Mouse (Mus musculus) G1E-ER4 (cell line): Measurements from ENCODE around the gene Fer1l4. TPM values are rescaled to one million over a fixed set of nuclear protein-coding genes. Genes with fewer than 3 reads are reported as not detected.
A peak's percentile ranks its signal among the peaks of the same experiment; 100 is the strongest.

ENCODE experiments used
- GATA1 ChIP-seq: IDR thresholded peaks from one replicate; pipeline ENCODE4 v1.8.0; 2012; ENCODE audit warnings: low read length, inconsistent platforms
- polyA plus RNA-seq: library from polyadenylated mRNA; stranded (reverse); fragments of >175 nt; gene quantifications from 2 replicates; pipeline ENCODE4 v1.2.3, GENCODE M21; 2012

Gene Fer1l4
- polyA plus RNA-seq, 1 experiment, result not detected

DNA sequence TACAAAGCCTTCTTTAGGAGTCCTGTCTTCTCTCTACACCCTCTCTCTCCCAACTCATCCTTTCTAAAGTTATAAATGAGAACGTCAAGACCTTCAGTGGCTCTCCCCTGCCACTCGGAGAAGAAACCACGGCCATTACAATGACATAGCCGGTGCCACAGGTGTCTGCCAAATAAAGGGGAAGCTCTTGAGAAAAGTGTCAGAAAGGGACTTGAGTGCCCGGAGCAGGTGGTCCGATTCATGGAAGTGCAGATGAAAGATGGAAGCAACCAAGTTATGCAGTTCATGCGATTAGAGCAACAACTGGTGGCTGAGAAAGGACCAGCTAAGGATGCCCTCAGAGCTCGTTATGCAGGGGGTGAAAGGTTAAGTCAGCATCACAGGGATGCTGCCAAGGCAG is 9.8 kb downstream of the Fer1l4 start:
- no peak for TF ChIP-seq GATA1

DNA sequence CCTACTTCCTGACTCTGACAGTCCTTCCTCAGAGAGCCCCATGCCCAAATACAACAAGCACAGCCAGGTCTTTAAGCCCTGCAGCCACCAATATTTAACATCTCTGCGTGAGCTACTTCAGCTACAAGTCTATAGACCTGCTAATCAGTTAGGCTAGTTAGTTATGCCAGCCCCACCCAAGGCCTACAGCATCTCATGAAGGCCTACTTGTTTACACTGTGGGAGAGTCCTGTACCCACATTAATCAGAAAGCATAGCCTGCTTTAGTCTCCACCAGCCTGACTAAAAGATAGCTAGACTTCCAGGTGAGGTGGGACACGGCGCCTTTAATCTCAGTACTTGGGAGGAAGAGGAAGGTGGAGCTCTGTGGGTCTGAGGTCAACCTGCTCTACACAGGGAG is 13.4 kb downstream of the Fer1l4 start:
- TF ChIP-seq GATA1, result no peak

DNA sequence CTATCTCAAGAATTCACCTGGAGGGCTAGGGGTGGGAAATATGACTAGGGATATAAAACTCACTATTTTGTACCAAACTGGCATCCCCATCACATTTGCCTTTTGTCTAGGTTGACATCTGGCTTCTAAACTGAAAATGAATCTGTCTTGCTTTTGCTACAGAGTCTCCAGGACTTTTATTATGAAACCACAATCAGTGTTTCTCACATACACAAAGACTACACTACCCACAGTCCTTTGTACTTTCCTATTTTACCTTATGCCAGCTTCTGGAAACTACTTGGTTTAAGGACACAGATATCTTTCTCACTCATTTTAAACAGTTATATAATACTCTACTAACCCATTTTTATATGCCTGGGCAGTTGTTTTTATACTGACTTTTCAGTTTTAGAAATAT is 27.3 kb downstream of the Fer1l4 start:
- no peak for TF ChIP-seq GATA1

DNA sequence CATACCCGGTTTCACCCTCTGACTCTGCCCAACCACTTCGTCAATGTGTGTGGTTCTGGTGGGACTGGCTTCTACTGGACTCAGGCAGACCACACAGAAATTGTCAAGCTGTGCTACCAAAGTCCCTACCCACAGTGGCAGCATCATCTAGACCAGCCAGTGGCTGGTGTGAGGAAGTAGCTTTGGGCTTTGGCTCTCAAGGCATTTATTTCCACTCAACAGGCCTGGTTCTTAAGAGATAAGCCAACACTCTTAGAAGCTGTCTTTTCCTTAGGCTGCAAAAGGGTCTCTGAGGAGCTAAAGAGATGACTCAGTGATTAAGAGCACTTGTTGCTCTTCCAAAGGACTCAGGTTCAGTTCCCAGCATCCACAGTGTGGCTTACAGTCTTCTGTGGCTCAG is 31.0 kb downstream of the Fer1l4 start:
- no peak for TF ChIP-seq GATA1

DNA sequence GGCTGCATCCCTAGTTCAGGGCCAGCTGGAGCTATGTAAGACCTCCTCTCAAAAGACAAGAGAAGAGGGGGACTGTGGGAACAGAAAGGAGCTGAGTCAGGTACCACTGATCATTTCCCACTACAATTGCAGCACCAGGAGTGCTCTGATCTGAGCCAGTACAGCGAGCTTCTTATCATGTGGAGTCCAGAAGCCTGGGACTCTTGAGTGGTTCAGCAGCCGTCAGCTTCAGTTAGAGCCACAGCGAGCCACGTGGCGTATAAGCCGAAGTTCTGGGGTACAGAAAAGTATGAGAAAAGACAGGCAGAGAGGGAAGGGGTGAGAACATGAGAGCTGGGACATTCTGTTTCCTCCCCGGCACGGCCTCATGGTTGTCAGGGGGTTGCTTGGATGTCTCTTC is 31.5 kb downstream of the Fer1l4 start:
- TF ChIP-seq GATA1, result no peak

DNA sequence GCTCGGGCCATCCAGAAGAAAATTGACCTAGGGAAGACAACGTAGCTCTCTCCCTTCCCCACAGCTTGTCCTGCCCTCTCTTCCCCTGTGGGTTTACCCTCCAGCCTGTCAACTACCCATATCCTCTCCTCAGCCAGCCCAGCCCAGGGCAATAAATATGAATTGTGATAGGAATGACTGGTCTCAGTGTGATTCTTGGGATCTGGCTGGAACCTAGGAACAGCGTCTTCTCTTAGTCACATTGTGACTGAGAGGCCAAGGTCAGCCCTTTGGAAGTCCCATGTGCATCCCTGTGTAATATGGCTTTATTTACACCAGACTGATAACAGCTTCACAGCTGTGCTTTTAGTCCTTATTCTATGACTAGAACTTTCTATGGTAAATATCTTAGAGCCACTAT is 34.6 kb downstream of the Fer1l4 start:
- TF ChIP-seq GATA1, result no peak

DNA sequence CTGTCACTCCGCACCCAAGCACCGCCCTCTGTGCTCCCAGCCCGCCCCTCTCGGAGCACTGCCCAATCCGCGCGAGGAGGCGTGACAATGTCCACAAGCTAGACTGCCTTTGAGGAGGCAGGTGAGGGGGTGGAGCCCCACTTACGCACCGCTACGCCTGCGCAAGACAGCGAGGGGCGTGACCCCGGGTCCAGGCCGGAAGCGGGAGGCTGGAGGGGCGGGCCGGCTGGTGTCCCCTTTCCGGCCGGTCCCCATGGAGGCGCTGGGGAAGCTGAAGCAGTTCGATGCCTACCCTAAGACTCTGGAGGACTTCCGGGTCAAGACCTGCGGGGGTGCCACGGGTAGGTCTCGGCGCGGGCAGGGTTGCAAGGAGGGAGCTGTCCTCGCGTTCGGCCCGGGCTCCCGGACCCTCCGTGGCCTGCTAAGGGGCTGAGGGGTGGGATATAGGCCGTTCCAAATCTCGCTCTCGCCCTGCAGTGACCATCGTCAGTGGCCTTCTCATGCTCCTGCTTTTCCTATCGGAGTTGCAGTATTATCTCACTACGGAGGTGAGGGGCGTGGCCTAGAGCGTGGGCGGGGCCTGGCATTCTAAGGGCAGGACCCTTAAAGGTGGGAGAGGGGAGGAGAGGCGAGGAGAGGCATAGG is 44.7 kb downstream of the Fer1l4 start, which contains the start of the genes 6430550D23Rik and Ergic3:
Gene 6430550D23Rik (minus strand): TSS at position 90 of the 645 bp plus-strand sequence.
Gene Ergic3 (plus strand): TSS at position 158 of the 645 bp plus-strand sequence.
- TF ChIP-seq GATA1, result no peak

DNA sequence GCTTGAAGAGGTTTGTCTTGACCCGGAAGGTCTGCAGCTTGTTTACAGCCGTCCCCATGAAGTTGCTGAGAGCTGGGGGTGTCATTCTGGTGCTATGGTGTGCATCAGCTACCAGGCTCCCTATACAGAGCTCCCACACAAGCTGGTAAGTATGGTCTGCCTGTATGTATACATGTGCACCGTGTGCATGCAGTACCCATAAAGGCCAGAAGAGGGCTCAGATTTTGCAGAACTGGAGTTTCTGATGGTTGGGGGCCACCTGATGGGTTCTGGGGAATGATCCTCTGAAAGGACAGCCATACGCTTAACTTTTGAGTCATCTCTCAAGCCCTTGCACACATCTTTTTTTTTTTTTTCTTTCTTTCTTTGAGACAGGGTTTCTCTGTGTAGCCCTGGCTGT is 47.4 kb downstream of the Fer1l4 start:
- TF ChIP-seq GATA1, result no peak

DNA sequence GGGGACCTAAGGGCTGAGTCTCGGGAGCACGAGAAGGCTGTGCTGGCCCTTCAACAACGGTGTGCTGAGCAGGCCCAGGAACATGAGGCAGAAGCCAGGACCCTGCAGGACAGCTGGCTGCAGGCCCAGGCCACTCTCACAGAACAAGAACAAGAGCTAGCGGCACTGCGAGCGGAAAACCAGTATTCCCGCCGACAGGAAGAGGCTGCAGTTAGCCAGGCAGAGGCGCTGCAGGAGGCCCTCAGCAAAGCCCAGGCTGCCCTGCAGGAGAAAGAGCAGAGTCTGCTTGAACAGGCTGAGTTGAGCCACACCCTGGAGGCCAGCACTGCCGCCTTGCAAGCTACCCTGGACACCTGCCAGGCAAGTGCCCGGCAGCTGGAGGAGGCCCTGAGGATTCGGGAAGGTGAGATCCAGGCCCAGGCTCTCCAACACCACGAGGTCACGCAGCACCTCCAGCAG is 60.9 kb downstream of the Fer1l4 start:
- no peak for TF ChIP-seq GATA1

DNA sequence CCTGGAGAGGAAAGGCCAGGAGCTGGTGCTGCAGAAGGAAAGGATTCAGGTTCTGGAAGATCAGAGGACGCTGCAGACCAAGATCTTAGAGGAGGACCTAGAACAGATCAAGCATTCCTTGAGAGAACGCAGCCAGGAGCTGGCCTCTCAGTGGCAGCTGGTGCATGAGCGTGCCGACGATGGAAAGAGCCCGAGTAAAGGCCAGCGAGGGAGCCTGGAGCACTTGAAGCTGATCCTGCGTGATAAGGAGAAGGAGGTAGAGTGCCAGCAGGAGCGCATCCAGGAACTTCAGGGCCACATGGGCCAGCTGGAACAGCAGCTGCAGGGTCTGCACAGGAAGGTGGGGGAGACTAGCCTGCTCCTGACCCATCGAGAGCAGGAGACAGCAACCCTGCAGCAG is 61.6 kb downstream of the Fer1l4 start:
- no peak for TF ChIP-seq GATA1

DNA sequence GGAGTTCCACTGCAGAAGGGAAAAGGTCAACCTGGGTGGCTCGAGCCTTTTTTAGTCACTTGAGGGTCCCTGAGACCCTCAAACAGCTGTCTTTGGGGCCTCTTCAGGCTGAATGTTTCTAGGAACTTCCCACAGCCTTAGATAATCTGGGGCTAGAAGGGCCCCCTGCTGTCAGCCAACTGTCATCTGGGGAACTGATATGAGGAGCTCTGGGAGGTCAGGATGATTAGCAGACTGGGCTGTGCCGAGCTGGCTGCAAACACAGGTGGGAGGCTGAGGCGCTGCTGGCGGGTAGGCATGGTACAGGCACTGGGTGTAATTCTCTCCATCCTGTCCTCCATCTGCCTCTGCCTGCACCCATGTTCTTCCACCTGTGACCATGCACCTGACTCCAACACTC is 63.7 kb downstream of the Fer1l4 start:
- peak; percentile 33 for TF ChIP-seq GATA1

DNA sequence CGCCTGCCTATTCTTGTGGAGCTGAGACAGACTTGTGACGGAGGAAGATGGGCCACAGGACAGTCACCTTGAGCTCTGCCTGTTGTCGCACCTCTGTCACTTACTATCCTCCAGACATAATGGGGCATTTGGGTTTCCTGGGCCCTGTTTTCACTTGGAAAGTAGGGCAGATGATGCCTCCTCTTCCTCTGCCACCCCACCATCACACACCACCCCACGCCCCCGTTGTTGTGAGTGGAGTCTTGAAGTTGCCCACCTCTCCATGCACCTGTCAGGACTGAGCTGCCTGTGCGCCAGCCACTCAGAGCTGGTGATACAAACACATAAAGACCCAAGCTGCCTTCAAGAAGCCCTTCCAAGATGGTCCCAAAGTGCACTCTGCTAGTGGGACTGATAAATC is 65.6 kb downstream of the Fer1l4 start:
- no peak for TF ChIP-seq GATA1

DNA sequence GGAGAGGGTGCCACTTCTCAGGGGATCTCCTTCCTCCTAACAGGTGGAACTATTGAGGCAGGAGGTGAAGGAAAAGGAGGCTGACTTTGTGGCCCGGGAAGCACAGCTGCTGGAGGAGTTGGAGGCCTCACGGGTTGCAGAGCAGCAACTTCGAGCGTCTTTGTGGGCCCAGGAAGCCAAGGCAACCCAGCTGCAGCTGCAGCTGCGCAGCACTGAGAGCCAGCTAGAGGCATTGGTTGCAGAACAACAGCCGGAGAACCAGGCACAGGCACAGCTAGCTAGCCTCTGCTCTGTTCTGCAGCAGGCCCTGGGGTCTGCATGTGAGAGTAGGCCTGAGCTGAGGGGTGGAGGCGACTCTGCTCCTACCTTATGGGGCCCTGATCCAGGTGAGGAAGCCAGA is 67.0 kb downstream of the Fer1l4 start:
- TF ChIP-seq GATA1, result no peak

DNA sequence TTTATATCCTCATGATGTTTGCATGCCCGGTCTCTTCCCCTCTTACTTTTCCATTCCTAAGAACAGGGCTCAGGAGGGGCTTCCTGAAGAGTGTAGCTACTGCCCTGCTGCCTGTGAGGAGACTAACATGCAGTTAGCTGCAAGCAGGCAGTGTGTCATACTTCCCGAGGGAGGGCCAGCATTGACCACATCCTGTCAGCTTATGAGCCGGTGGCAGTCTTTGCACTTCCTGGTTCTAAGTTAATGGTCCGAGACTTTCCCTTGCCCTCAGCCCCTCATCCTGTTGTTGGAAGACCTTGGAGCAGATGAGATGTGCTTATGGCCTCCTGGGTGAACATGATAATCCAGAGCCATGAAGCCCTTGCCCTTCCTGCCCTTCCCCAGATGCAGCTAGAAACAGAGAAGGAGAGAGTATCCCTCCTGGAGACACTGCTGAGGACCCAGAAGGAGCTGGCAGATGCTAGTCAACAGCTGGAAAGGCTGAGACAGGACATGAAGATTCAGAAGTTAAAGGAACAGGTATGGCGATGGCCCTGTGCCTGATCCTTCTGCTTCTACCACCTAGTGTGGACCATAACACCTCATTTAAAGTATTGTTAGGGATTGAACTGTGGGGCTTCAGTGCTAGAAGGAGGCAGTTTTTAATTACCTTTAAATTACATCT is 73.3 kb downstream of the Fer1l4 start:
- TF ChIP-seq GATA1, result no peak

DNA sequence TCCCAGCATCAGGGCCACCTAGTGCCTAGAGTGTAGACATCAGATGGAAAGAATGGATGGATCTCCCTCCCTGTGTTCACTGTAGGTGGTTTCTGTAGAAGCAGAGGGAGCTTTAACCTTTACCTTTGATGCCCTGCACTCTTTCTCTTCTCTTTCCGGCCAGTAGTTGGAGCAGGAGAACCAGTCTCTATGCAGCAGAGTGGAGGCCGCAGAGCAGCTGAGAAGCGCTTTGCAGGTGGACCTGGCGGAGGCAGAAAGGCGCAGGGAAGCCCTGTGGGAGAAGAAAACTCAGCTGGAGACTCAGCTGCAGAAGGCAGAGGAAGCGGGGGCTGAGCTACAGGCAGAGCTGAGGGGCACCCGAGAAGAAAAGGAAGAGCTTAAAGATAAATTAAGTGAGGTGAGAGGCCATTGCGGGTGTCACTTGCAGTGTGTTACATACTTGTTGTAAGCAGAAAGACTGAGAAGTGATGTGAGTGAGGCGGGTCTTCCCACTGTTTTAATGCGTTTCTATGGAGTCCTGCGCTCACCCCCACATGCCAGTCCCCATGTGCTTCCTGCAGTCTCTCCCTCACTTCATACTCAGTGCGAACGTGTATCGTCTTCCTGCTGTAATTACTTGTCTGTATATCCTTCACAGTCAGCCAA is 78.5 kb downstream of the Fer1l4 start:
- TF ChIP-seq GATA1, result no peak

DNA sequence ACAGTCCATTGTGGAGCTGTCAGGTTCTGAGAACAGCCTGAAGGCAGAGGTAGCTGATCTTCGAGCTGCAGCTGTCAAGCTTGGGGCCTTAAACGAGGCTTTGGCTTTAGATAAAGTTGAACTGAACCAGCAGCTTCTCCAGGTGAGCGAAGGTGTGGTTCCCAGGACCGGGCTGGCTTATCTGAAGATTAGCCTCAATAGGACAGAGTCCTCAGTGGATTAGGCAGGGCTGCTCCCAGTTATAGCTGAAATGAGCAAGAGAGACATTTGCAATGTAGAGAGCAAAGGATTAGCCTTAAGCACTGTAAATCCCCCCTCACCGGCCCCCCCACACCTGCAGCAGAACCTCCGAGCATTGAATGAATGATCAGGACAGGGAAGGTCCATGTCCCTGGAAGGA is 79.4 kb downstream of the Fer1l4 start:
- TF ChIP-seq GATA1, result no peak

Other genes with a start within 250 kb of the Fer1l4 start
- gene BC029722, start 233.5 kb downstream of the Fer1l4 start, polyA plus RNA-seq, result 37.2 and 52.9 TPM in 2 replicates
- 372 and 373 TPM in 2 replicates for gene Eif6, start 226.0 kb downstream of the Fer1l4 start, polyA plus RNA-seq
- not detected in 2 replicates for gene Fam83c, start 218.1 kb downstream of the Fer1l4 start, polyA plus RNA-seq
- gene Uqcc1, start 122.6 kb downstream of the Fer1l4 start, polyA plus RNA-seq, result 4.2 and 4.5 TPM in 2 replicates
- gene Gm15557, start 112.2 kb downstream of the Fer1l4 start, polyA plus RNA-seq, result not detected in 2 replicates
- gene Gdf5, start 107.6 kb downstream of the Fer1l4 start, polyA plus RNA-seq, result not detected in 2 replicates
- gene Cep250, start 96.5 kb downstream of the Fer1l4 start, polyA plus RNA-seq, result 22.1 and 23.5 TPM in 2 replicates
- gene 6430550D23Rik, start 45.0 kb downstream of the Fer1l4 start, polyA plus RNA-seq, result 0.06 and 0.23 TPM in 2 replicates
- 66.7 and 75.7 TPM in 2 replicates for gene Ergic3, start 44.9 kb downstream of the Fer1l4 start, polyA plus RNA-seq
- gene Spag4, start 12.2 kb upstream of the Fer1l4 start, polyA plus RNA-seq, result 1.7 and 2.2 TPM in 2 replicates
- gene Cpne1, start 59.0 kb upstream of the Fer1l4 start, polyA plus RNA-seq, result 42.7 and 49.2 TPM in 2 replicates
- gene Rbm12, start 59.0 kb upstream of the Fer1l4 start, polyA plus RNA-seq, result 5.5 and 6.3 TPM in 2 replicates
- gene Gm28036, start 74.1 kb upstream of the Fer1l4 start, polyA plus RNA-seq, result 15.6 and 21.8 TPM in 2 replicates
- 420 and 525 TPM in 2 replicates for gene Romo1, start 91.1 kb upstream of the Fer1l4 start, polyA plus RNA-seq
- 47.3 and 68.7 TPM in 2 replicates for gene Nfs1, start 91.2 kb upstream of the Fer1l4 start, polyA plus RNA-seq
- gene Rbm39, start 127.3 kb upstream of the Fer1l4 start, polyA plus RNA-seq, result 409 and 506 TPM in 2 replicates
- 42.1 and 44.6 TPM in 2 replicates for gene Phf20, start 143.5 kb upstream of the Fer1l4 start, polyA plus RNA-seq